Mouse (Mus musculus): Measurements from ENCODE around the gene Prkar2a. TPM values are rescaled to one million over a fixed set of nuclear protein-coding genes. Genes with fewer than 3 reads are reported as not detected.

Gene Prkar2a
- polyA plus RNA-seq (2012; rRNA removed) (18.5 and 20.4 TPM in 2 replicates), polyA plus RNA-seq (2014; fragmentation: Nextera tagmentation; extraction: Ambion mirVana) (33.6 and 34.1 TPM in 2 replicates)

DNA sequence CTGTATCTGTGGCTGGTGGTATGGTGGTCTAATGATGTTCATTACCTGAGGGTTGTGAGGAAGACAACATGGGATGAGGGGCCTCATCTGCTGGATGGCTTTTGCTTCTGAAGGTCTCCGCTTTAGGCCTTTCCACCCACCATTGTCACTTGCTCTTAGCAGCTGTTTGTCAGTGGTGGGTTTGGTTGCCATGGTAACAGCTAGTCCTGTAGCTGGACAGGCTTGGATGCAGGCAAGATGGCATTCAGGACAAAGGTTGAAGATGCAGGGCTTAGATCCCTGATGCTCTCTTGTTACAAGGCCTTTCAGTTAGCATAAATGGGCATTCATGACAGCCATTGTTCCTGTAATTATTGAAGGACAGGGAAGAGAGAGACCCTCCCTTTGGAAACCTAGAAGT, at the start of gene Prkar2a:
TSS of gene Prkar2a (plus strand) at position 209 of the 400 bp plus-strand sequence.
- Histone ChIP-seq H3K4me1 (ENCODE audit: control insufficient read depth, insufficient read depth, low read length) (peaks cover 16% of the 10 kb centered on the region), H3K4me2 (replicated peaks; ENCODE audit: low read depth, low read length, severe bottlenecking) (no peak within 1 kb of the TSS), H3K9me3 (ENCODE audit: control insufficient read depth, low read length) (no peaks in the 10 kb centered on the region), H3K36me3 (ENCODE audit: control insufficient read depth, insufficient read depth, low read length) (0 out of 2 replicates have a peak, but pooled peaks cover 4% of the 10 kb centered on the region), H3K27ac (replicated peaks; ENCODE audit: low read depth, low read length) (no peak within 1 kb of the TSS), H3K4me3 (replicated peaks; ENCODE audit: low read length) (no peak within 1 kb of the TSS), H3K27me3 (ENCODE audit: control insufficient read depth, insufficient read depth, low read length) (no peaks in the 10 kb centered on the region), H3K9ac (ENCODE audit: low read depth, low read length, severe bottlenecking) (no peak within 1 kb of the TSS)
- ATAC-seq (ENCODE audit: low FRiP score, low read depth): no peak
- TF ChIP-seq POLR2A (IDR thresholded peaks at IDR 0.05; ENCODE audit: borderline replicate concordance, extremely low read depth, insufficient read depth, insufficient read length): no peak
- WGBS: 82% methylated on average over 1 of the region's 1 CpGs
- DNase-seq (ENCODE audit: low spot score): no peak

DNA sequence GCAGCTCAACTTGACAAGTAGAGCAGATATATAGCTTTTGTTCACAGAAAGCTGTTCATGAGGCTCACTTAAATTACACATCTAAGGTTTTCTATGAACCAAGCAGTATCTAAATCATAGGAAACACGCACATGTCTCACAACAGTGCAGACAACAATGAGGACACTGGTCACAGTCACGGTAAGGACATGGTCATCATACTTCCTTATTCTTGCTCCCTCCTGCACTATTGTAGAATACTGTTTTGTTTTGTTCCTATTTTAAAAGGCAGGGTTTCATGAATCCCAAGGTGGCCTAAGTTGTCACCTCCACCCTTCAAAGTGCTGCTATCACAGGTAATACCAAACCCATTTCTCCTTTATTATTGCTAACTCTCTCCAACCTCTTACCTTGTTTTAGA, 49.3 kb upstream of the Prkar2a start:
- no peaks in the 10 kb centered on the region for H3K9me3 ChIP-seq (ENCODE audit: control insufficient read depth, low read length)
- no peak overlapping the region for H3K4me3 ChIP-seq (replicated peaks; ENCODE audit: low read length)
- H3K4me1 ChIP-seq (ENCODE audit: control insufficient read depth, insufficient read depth, low read length): no peaks in the 10 kb centered on the region
- no peak overlapping the region for H3K27ac ChIP-seq (replicated peaks; ENCODE audit: low read depth, low read length)
- no peak for DNase-seq (ENCODE audit: low spot score)
- WGBS: 98% methylated on average over 2 of the region's 2 CpGs
- H3K9ac ChIP-seq (ENCODE audit: low read depth, low read length, severe bottlenecking): no peak overlapping the region
- ATAC-seq (ENCODE audit: low FRiP score, low read depth): no peak
- H3K27me3 ChIP-seq (ENCODE audit: control insufficient read depth, insufficient read depth, low read length): no peaks in the 10 kb centered on the region
- no peak for TF ChIP-seq POLR2A (IDR thresholded peaks at IDR 0.05; ENCODE audit: borderline replicate concordance, extremely low read depth, insufficient read depth, insufficient read length)
- H3K36me3 ChIP-seq (ENCODE audit: control insufficient read depth, insufficient read depth, low read length): peaks cover 47% of the 10 kb centered on the region
- H3K4me2 ChIP-seq (replicated peaks; ENCODE audit: low read depth, low read length, severe bottlenecking): no peak overlapping the region

DNA sequence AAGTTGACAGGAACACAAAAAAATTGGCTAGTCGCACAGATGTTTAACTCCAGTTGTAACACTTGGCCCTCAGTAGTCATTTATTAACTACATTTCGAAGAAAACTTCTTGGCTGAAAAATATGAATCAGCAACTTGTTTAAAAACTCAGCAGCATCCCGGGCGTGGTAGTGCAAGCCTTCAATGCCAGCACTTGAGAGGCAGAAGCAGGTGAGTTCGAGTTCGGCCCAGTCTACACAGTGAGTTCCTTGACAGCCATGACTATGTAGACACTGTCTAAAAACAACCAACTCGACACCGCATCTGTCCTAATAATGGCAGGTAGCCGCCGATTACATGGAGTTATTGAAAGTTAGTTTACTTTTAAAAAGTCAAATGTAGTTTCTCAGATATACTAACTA, 40.9 kb upstream of the Prkar2a start:
- Histone ChIP-seq H3K9me3 (ENCODE audit: control insufficient read depth, low read length) (no peaks in the 10 kb centered on the region), H3K27me3 (ENCODE audit: control insufficient read depth, insufficient read depth, low read length) (no peaks in the 10 kb centered on the region), H3K36me3 (ENCODE audit: control insufficient read depth, insufficient read depth, low read length) (peaks cover 10% of the 10 kb centered on the region), H3K4me2 (replicated peaks; ENCODE audit: low read depth, low read length, severe bottlenecking) (peak overlapping the region; percentile 67), H3K27ac (replicated peaks; ENCODE audit: low read depth, low read length) (no peak overlapping the region), H3K9ac (ENCODE audit: low read depth, low read length, severe bottlenecking) (peak overlapping the region; percentile 87), H3K4me3 (replicated peaks; ENCODE audit: low read length) (peak overlapping the region; percentile 99), H3K4me1 (ENCODE audit: control insufficient read depth, insufficient read depth, low read length) (peaks cover 10% of the 10 kb centered on the region)
- ATAC-seq (ENCODE audit: low FRiP score, low read depth) (no peak), DNase-seq (ENCODE audit: low spot score) (no peak)
- TF ChIP-seq POLR2A (IDR thresholded peaks at IDR 0.05; ENCODE audit: borderline replicate concordance, extremely low read depth, insufficient read depth, insufficient read length): no peak
- WGBS: 44% methylated on average over 10 of the region's 10 CpGs

GRCm38 (mm10) chr9:108648611-108649560, 40.2 kb upstream of the Prkar2a start, which contains the start of gene Arih2:
TSS of gene Arih2 (minus strand) at chr9:108649386.
- Histone ChIP-seq H3K36me3 (ENCODE audit: control insufficient read depth, insufficient read depth, low read length) (peaks cover 6% of the 10 kb centered on the region), H3K4me2 (replicated peaks; ENCODE audit: low read depth, low read length, severe bottlenecking) (peak within 1 kb of the TSS; percentile 67), H3K27ac (replicated peaks; ENCODE audit: low read depth, low read length) (peak within 1 kb of the TSS; percentile 82), H3K27me3 (ENCODE audit: control insufficient read depth, insufficient read depth, low read length) (no peaks in the 10 kb centered on the region), H3K9ac (ENCODE audit: low read depth, low read length, severe bottlenecking) (peak within 1 kb of the TSS; percentile 87), H3K9me3 (ENCODE audit: control insufficient read depth, low read length) (no peaks in the 10 kb centered on the region), H3K4me1 (ENCODE audit: control insufficient read depth, insufficient read depth, low read length) (peaks cover 10% of the 10 kb centered on the region), H3K4me3 (replicated peaks; ENCODE audit: low read length) (peak within 1 kb of the TSS; percentile 99)
- DNase-seq (ENCODE audit: low spot score) (peak; percentile 94), ATAC-seq (ENCODE audit: low FRiP score, low read depth) (peak; percentile 97)
- TF ChIP-seq POLR2A (IDR thresholded peaks at IDR 0.05; ENCODE audit: borderline replicate concordance, extremely low read depth, insufficient read depth, insufficient read length): peak; percentile 78; the same call in 1 of the 2 replicates
- under 1% methylated on average over 105 of the region's 112 CpGs for WGBS

DNA sequence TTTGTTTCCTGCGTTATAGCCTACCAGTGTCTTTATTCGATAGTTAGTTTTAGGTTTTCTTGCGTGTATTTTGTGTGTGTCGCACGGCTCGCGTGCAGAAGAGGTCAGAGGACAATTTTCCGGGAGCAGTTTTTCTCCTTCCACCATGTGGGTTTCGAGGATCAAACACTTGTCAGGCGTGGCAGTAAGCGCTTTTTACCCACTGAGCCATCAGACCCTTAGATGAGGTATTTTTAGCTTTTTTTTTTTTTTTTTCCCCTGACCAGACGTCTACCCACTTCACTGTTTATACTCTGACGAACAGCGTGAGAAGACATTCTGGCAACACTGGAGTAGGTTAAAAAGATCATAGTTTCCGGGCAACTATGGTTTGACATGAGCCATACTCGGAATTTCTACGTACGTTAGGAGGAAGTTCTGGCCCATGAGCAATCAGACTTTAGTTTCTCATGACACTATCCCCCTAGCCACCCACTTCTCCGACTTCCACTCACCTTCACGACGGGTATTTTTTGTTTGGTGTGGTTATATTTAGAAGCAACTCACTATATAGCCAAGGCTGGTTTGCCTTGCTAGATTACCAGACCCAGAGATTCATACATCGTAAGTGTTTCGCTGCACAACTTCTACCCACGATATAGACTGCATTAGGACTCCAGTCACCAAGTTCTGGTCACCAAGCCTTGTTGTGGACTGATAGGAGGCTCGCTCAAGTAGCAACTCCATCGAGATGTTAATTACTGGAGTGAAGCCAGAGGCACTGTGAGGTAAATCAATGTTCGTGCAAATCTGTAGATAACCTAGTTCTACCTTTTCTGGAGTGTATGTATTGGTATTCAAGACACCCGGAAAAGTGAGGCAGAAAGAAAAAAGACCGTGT, 39.3 kb upstream of the Prkar2a start:
- Histone ChIP-seq H3K27ac (replicated peaks; ENCODE audit: low read depth, low read length) (peak overlapping the region; percentile 82), H3K4me3 (replicated peaks; ENCODE audit: low read length) (peak overlapping the region; percentile 99), H3K4me2 (replicated peaks; ENCODE audit: low read depth, low read length, severe bottlenecking) (peak overlapping the region; percentile 67), H3K9me3 (ENCODE audit: control insufficient read depth, low read length) (no peaks in the 10 kb centered on the region), H3K27me3 (ENCODE audit: control insufficient read depth, insufficient read depth, low read length) (no peaks in the 10 kb centered on the region), H3K36me3 (ENCODE audit: control insufficient read depth, insufficient read depth, low read length) (peaks cover 4% of the 10 kb centered on the region), H3K4me1 (ENCODE audit: control insufficient read depth, insufficient read depth, low read length) (peaks cover 10% of the 10 kb centered on the region), H3K9ac (ENCODE audit: low read depth, low read length, severe bottlenecking) (peak overlapping the region; percentile 87)
- peak; percentile 31; the same call in 1 of the 2 replicates for ATAC-seq (ENCODE audit: low FRiP score, low read depth)
- 31% methylated on average over 29 of the region's 29 CpGs for WGBS
- no peak for TF ChIP-seq POLR2A (IDR thresholded peaks at IDR 0.05; ENCODE audit: borderline replicate concordance, extremely low read depth, insufficient read depth, insufficient read length)
- DNase-seq (ENCODE audit: low spot score): no peak
